Mouse (Mus musculus): Measurements from ENCODE around the gene Alg14. TPM values are rescaled to one million over a fixed set of nuclear protein-coding genes. Genes with fewer than 3 reads are reported as not detected.

Alg14 gene
- total RNA-seq, 2 experiments from 2014 or later = 7.5 to 7.7 TPM

DNA sequence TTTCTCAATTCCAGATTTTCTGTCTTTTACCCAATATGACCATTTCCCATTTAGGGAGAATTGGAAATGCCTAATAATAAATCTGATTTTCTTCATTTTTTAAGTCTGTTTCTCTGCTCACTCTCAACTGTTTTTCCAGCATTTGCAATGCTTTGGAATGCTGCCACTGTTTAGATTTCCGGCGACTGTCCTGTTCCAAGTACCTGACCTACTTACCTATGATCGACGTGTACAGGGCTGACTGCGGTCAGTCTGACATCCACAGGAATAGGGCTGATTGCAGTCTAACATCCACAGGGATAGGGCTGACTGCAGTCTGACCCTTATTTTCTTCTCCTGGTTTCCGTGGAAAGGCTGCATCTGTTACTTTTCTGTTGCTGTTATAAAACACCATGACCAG is 6.4 kb upstream of the Alg14 start:
- no peak for TF ChIP-seq CTCF (IDR thresholded peaks at IDR 0.05)
- intact Hi-C loops (cut with DNase I) = no loop called here

DNA sequence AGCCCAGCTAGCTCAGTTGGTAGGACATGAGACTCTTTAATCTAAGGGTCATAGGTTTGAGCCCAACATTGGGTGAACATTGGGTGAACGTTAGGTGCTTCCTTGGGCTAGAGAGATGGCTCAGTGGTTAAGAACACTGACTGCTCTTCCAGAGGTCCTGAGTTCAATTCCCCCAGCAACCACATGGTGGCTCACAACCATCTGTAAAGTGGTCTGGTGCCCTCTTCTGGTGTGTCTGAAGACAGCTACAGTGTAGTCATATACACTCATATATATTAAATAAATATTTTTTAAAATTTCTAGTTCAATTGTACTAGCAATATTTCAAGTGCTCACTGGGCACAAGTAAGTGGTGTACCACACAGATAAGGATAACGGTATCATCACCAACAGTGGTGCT is 4.4 kb upstream of the Alg14 start:
- H3K4me3 ChIP-seq = no peak overlapping the region
- peak; percentile 36 for TF ChIP-seq CTCF (IDR thresholded peaks at IDR 0.05)
- H3K27ac ChIP-seq = no peak overlapping the region
- DNase-seq = no peak
- intact Hi-C loops (cut with DNase I) = no loop called here

More for the DNA sequence above, 6.4 kb upstream of the Alg14 start:
- Histone ChIP-seq H3K27ac (no peak overlapping the region), H3K4me3 (no peak overlapping the region)
- no peak for DNase-seq

DNA sequence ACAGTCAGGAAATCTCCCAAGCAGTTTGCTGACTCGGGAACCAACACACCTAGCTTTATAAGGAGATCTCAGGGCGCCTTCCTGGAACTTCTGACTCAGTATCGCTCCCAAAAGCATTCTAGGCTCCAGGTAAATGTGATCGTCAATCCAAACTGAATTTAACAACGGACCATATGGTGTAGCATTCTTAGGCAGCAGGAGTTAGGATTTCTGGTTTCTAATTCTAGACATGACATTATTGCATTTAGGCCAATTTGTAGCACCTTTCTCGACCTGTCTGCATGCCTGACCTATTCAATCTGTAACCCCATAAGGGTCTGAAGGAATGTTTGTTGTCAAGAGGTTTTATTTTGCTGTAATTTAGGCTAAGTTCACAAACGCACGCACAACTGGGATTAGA is 892 bp upstream of the Alg14 start:
- peak overlapping the region; percentile 92 for H3K27ac ChIP-seq
- DNase-seq = no peak
- peak overlapping the region; percentile 86 for H3K4me3 ChIP-seq
- intact Hi-C loops (cut with DNase I) = loop anchor here (2.0 kb wide), 1 partner anchor 28 kb away; no protein-coding TSS in a partner anchor
- TF ChIP-seq CTCF (IDR thresholded peaks at IDR 0.05) = no peak

DNA sequence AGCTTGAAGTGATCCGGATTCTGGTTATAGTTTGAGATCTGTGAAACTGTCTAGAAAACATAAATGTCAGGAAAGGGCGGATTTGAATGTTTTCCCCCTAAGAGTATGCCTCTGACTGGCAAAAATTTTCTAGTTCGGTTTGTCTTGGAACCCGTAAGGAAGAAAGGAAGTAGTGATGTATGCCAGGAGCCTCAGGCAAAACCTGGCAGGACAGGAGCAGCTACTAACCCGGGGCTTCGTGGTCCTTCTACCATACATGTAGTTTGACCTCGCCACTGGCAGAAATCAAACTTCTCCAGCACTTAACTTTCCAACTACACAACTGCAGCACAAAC is 381 bp upstream of the Alg14 start:
- no peak for DNase-seq
- Histone ChIP-seq H3K4me3 (peak overlapping the region; percentile 86), H3K27ac (peak overlapping the region; percentile 92)
- no peak for TF ChIP-seq CTCF (IDR thresholded peaks at IDR 0.05)
- intact Hi-C loops (cut with DNase I) = loop anchor here (2.0 kb wide), 1 partner anchor 28 kb away; no protein-coding TSS in a partner anchor

DNA sequence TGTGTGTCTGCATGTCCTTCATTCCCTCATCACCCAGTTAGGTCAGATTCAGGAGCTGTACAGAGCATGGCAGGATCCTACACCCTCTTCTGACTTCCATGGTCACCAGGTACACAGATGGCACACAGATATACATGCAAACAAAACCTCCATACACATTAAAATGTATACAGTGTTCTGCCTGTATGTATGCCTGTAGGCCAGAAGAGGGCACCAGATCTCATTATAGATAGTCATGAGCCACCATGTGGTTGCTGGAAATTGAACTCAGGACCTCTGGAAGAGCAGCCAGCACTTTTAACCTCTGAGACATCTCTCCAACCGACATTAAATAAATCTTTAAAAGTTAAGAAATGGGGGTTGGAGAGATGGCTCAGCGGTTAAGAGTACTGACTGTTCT is 2.6 kb downstream of the Alg14 start:
- no peak for DNase-seq
- H3K4me3 ChIP-seq = no peak overlapping the region
- H3K27ac ChIP-seq = no peak overlapping the region
- peak; percentile 34 for TF ChIP-seq CTCF (IDR thresholded peaks at IDR 0.05)
- intact Hi-C loops (cut with DNase I) = no loop called here

DNA sequence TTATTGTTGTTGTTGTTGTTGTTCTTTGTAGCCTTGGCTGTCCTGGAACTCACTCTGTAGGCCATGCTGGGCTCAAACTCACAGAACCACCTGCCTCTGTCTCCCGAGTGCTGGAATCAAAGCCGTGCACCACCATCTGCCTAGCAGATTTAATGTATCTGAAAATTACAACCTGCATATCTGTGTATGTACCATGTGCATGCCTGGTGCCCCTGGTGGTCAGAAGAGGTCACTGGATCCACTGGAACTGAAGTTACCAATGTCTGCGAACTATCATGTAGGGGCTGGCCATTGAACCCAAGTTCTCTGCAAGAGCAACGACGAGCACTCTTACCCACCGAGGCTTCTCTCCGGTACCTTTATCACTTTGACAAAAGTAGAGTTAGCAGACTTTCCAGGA is 15.1 kb downstream of the Alg14 start:
- DNase-seq = no peak
- Histone ChIP-seq H3K4me3 (no peak overlapping the region), H3K27ac (no peak overlapping the region)
- intact Hi-C loops (cut with DNase I) = loop anchor here (1.0 to 5.0 kb wide), 4 partner anchors 121 to 431 kb away; partner anchors contain the start of genes Cnn3 and Rwdd3
- TF ChIP-seq CTCF (IDR thresholded peaks at IDR 0.05) = peak; percentile 41

DNA sequence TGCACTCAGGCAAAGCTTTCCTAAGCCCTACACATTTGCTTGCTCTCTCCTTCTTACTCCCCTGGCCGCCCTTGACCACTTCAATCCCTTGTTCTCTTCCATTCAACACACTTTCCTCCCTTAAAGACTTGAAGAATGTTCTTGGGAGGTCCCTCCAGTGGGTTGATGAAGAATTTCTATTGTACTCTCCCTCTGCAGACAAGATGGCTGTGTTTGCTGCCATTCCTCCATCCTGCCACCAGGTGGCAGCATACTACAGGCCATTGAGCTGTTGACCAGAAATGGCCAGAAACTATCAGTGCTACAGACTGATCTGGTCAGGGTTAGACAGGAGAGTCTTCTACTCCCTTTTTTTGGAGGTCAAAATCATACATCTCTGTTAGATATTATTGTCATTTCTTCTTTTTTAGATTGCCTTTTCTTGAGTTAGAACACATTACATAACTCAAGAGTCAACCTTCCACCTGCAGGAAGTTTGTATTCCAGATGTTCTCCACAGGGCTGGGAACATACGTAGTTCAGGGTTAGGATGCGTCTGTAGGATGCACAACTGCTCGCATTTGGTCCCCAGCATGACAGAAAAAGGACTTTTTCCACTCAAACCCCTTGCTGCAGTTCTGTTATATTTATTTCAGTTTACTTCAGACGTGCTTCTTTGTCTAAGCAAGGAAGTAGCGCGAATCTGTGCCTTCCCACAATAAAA is 16.1 kb downstream of the Alg14 start:
- Histone ChIP-seq H3K27ac (no peak overlapping the region), H3K4me3 (no peak overlapping the region)
- intact Hi-C loops (cut with DNase I) = loop anchor here (1.0 to 5.0 kb wide), 4 partner anchors 120 to 430 kb away; partner anchors contain the start of genes Cnn3 and Rwdd3
- peak; percentile 73 for DNase-seq
- TF ChIP-seq CTCF (IDR thresholded peaks at IDR 0.05) = peak; percentile 99

DNA sequence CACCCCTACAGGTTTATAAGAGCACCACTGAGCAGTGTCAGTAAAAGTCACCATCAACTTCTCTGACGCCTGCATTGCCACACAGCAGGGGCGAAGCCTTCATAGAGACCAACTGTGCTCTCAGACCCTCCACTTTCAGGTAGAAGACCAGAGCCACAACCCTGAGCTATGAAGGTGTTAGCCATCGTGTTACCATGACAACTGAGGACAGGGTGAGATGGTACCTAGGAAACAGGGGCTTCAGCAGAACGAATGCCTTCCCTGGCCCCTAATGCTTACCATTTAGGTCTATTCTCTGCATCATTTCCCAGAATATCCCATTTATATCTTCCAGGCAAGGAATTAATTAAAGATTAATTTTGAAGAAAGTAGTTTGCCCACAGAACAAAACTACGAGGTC is 17.4 kb downstream of the Alg14 start:
- DNase-seq = no peak
- Histone ChIP-seq H3K4me3 (no peak overlapping the region), H3K27ac (no peak overlapping the region)
- intact Hi-C loops (cut with DNase I) = loop anchor here (5.0 kb wide), 3 partner anchors 118 to 428 kb away; partner anchors contain the start of genes Cnn3 and Rwdd3
- no peak for TF ChIP-seq CTCF (IDR thresholded peaks at IDR 0.05)

DNA sequence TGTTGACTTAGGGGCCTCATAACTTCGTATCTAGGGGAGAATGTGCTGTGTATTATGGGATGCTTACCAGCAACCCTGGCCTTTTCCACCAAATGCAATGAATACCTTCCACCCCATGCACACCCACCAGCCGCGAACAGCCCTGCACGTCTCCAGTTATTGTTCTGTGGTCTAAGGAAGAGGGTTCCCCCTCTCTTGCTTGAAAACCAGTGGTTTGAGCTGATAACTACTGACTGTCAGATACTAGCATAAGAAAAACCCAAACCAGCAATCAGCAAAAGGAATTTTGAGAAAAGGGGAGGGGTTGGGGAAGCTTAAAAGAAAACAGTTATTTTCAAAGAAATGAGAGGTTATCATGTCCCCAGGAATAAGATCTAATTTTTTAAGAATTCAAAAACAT is 17.9 kb downstream of the Alg14 start:
- no peak for TF ChIP-seq CTCF (IDR thresholded peaks at IDR 0.05)
- Histone ChIP-seq H3K4me3 (no peak overlapping the region), H3K27ac (no peak overlapping the region)
- no peak for DNase-seq
- intact Hi-C loops (cut with DNase I) = loop anchor here (5.0 kb wide), 3 partner anchors 118 to 428 kb away; partner anchors contain the start of genes Cnn3 and Rwdd3

DNA sequence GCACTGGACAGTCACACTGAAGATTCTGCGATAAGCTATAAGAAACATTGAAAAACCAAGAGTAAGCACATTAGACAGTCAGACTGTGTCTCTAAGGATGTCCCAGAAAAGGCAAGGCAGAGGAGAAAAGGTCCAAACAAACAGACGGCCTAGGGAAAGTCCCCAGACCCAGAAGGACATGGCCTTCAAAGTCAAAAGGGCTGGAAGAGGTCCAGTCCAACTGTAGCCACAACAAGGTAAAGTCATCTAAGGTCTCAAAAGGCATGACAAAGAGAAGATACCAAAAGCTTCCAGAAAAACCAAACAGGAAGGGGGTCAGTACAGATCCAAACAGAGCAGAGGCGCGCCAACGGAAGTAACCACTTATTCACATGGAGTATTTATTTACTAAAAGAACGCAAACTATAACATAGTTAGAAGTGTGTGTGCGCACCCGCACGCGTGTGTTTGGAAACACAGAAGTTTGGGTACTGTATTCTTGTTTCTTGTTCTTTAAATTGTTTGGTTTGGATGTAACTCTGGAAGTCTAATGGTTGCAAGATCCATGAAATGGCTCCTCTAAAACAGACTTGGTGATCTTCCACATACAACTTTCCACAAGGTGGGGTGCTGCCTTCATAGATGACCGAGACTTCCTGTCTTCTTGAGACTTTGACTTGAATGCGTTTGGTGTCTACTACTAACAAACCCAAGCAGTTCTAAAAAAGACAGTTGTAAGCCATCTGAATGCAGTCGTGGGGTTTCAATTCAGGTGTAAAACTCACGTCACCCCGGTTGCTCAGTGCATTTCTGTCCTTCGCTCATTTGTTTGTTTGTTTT is 18.5 kb downstream of the Alg14 start:
- no peak for DNase-seq
- TF ChIP-seq CTCF (IDR thresholded peaks at IDR 0.05) = peak; percentile 33
- intact Hi-C loops (cut with DNase I) = loop anchor here (5.0 kb wide), 3 partner anchors 117 to 427 kb away; partner anchors contain the start of genes Cnn3 and Rwdd3
- Histone ChIP-seq H3K27ac (no peak overlapping the region), H3K4me3 (no peak overlapping the region)

DNA sequence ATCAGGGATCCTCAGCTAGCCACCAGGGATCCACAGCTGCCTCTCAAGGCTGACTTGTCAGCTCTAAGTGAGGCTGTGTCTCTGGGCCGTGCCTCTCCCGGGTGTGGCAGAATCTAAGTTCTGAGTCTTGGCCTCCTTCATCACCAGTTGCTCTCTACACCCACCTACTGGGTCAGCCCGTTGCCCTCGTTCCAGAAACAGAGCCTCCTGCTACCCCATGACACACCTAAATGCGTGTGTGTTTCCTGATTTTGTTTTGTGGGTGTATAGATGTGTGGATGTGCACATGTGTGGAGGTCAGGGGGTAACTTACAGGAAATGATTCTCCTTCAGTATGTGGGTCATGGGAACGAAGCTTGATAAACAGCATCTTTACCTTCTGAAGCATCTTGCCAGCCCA is 20.9 kb downstream of the Alg14 start:
- DNase-seq = no peak
- no peak overlapping the region for H3K27ac ChIP-seq

DNA sequence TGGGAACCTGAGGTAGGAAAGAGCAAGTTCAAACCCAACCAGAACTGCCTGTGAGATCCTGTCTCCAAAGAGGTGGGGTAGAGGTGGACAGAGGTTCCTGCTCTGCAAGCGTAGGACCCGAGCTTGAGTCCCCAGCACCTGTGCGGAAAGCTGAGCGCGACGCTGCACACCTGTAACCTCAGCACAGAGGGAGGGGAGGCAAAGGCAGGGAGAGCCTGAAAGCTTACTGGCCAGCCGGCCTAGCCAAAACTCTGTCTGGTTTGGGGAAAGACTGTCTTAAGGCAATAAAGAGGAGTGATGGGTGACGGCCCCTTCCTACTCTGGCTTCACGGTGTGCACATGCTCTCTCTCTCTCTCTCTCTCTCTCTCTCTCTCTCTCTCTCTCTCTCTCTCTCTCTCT is 21.4 kb downstream of the Alg14 start:
- Histone ChIP-seq H3K27ac (no peak overlapping the region), H3K4me3 (no peak overlapping the region)
- intact Hi-C loops (cut with DNase I) = no loop called here
- no peak for DNase-seq
- TF ChIP-seq CTCF (IDR thresholded peaks at IDR 0.05) = no peak

More for the DNA sequence above, 20.9 kb downstream of the Alg14 start:
- intact Hi-C loops (cut with DNase I) = no loop called here
- H3K4me3 ChIP-seq = no peak overlapping the region
- TF ChIP-seq CTCF (IDR thresholded peaks at IDR 0.05) = no peak

DNA sequence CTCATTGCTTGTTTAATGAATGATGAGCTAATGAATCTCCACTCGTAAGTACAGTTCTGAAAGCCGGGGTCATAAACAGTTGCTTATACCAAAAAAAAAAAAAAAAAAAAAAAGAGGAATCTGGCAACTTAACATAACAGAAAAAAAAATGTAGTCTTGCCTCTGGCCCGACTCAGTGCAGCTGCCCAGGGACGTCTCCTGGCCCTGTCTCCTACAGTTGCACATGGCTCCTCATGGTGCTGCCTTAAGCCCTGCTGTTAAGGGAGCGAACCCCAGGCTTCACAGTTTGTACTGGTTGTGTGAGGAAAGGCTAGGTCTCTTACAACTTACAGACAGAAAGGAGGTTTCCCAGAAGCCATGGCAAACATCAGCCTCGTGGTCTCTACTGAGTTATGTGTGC is 22.6 kb downstream of the Alg14 start:
- intact Hi-C loops (cut with DNase I) = no loop called here
- DNase-seq = no peak
- no peak overlapping the region for H3K27ac ChIP-seq
- no peak for TF ChIP-seq CTCF (IDR thresholded peaks at IDR 0.05)
- H3K4me3 ChIP-seq = no peak overlapping the region
